Mouse (Mus musculus): ENCODE data around the gene Kcnmb4.

Kcnmb4 gene

DNA sequence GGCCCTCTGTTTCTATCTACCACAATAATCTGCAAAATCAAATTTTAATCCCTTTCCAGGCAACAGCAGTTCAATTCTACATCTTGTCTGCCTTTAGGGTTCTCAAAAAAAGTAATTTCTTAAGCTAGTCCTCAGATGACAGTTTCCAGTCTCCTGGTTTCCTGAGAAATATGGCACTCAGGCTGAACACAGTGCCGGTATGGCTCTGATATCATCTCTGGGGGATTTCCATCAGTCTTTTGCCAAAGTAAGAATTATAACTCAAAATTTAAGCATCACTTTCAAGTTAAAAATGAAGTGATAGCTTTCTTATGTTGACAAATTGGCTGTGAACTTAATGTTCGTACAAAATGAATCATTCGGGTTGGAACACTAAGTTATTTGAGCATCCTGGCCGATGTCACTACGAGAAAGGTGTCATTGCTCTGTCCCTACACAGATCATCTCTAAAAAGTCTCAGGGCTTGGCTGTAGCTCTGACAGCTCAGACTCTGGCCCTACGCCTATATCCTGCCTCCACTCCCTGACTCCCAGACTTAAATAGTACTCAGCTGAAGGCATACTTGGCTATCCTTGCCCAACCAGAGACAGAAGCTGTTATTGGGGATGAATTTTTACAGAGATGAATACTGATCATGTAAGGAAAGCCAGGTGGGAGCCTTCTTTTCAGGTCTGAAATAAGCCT, 70.8 kb downstream of the Kcnmb4 start:
- no peak for DNase-seq (ENCODE audit: low spot score in 2 of 2)

DNA sequence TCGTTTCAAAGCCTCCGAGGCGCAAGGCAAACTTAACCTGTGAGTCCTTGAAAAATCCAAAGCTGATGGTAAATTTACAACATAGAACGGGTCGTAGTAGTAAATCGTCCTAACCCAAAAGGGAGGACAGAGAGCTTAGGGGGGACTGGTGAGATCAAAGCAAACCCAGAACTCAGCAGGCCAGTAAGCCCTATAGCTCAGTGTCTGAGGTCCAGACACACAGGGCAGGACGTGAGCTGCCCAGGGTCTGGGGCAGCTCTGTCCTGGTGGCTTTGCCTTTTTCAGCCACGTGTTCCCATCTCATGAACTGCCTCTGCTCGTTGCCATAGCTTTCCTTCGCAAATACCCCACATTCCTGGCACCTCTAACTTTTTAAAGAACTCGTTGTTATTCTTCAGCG, 75.7 kb downstream of the Kcnmb4 start:
- no peak for DNase-seq (ENCODE audit: low spot score in 2 of 2)

- DNase-seq (ENCODE audit: low spot score in 2 of 2), result peak in 1 of 2 experiments; percentile 1
These were observed 76.1 kb downstream of the Kcnmb4 start for GRCm38 (mm10) chr10:116397573-116397972.

- no peak for DNase-seq (ENCODE audit: low spot score in 2 of 2)
These were observed 76.7 kb downstream of the Kcnmb4 start for GRCm38 (mm10) chr10:116396966-116397365.

DNA sequence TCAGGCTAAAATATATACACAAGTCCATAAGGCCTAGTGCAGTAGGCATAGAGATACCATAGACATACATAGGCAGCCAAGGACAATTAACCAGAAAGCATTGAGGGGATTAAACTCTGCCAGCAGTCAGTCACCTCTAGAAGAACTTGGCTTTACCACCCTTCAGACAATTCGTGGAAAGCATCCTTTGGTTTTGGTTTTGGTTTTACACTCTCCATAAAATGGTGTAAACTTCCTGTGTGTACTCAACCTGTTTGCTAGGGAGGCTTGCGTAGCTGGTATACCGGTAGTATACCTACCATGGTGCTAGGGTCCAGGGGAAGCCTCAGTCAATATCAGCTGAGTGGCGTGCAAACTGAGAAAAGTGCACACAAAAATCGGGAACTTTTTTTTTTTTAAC, 77.4 kb downstream of the Kcnmb4 start:
- DNase-seq (ENCODE audit: low spot score in 2 of 2), result no peak

DNA sequence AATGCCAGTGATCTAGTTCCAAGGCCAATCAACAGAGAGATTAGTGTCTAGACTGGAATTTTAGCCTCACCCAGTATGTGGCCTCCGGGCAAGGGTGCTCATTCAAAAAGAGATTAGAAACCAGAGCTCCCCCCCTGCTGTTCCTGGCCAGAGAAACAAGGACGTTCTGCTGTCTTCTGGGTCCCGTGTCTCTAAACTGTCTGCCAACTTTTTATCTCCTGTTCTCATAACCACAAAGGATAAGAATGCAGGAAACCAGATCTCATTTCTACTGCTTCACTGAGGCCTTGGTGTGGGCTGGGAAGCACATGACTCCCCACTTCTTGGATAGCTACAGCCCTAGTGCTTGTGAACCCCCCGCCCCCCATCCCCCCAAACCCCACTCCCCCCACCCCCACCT, 79.1 kb downstream of the Kcnmb4 start:
- no peak for DNase-seq (ENCODE audit: low spot score in 2 of 2)

DNA sequence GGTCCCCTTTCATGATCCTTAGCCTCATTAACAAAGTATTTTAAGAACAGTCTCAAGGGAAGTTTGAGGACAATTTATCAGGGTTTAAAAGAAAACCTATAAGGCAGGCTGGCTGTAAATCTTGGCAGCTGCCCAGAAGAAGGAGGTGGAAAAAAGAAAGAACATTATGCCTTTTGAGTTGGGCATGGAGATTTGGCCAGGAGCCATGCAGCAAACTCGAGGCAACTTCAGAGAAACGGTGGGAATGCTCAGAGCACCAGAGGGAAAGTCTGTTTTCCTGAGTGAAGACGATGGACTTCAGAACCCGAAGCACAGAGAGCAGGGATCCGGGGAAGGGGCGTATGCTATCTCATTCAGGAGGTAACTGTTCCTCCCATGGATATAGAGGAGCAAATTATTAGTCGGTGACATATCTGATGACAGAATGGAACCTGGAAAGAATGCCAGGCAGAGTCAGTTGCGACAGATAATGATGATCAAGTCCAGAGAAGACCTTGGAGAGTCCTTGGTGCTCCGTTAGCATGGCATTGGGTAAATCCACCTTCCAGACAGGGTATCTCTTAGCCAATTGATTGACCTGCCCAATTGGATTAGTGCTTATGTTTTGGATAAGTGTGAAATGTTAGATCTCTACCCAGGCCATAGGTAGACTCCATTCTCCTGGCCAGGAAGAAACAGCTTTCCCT, 79.7 kb downstream of the Kcnmb4 start:
- no peak for DNase-seq (ENCODE audit: low spot score in 2 of 2)

DNA sequence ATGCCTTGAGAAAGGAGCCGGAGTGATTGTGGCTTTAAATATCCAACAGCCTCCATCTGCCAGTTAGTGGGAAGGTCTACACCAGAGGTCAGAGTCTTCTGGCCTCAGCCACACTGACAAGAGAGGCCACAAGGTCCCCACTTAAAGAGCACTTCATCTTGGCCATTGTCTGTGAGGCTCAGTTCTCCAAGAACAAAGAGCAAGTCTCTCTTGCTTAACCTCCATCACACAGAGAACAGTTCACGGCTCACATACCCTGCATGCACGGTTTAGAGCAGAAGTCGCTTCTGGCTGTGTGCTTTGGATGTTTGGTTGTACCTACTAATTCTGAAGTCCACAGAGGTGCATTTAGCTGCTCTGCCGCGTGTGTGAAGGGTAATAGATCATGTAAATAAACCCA, 84.8 kb downstream of the Kcnmb4 start:
- DNase-seq (ENCODE audit: low spot score in 2 of 2), result no peak

DNA sequence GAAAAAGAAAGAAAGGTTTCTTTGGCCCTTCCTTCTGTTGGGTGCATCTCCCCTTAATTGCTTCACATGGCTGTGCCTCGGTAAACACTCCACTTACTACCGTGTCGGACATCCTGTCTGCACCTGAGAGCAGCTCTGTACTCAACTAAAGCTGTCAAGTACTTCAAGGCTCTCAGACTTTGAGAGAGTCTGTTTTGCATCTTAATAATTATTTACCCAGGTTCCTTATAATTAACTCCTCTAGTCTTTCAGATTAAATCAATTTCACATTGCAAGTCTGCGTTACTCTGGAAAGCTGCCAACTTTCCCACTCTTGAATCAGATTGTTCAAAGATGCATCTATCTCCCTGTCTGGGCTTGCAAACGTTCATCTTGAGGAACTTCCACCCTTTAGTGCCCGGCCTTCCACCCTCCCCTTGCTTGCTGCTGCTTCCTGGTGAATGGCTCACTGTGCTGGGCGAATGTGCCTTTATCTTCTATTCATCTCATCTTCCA, 87.2 kb downstream of the Kcnmb4 start:
- DNase-seq (ENCODE audit: low spot score in 2 of 2), result no peak

GRCm38 (mm10) chr10:116384401-116384800, 89.3 kb downstream of the Kcnmb4 start:
- no peak for DNase-seq (ENCODE audit: low spot score in 2 of 2)

GRCm38 (mm10) chr10:116382826-116383685, 90.6 kb downstream of the Kcnmb4 start:
- no peak for DNase-seq (ENCODE audit: low spot score in 2 of 2)

DNA sequence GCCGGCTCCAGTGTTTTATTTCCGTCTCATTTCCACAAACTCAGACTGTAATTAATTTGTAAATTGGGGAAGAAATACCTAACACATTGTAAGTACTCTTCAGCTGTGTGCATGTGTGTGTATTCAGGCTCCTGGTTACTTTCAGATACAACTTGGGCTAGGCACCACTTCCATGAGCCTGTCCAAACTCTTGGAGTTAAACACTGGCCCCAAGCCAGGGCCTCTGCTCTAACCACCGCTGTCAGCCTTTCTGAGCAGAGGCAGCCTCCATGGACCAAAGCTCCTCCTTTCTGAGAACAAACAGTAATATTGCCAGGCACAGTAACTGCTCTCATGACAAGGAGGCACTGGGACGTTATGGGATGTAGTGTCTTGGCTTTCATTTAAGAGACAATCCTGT, 96.8 kb downstream of the Kcnmb4 start:
- DNase-seq (ENCODE audit: low spot score in 2 of 2), result no peak

DNA sequence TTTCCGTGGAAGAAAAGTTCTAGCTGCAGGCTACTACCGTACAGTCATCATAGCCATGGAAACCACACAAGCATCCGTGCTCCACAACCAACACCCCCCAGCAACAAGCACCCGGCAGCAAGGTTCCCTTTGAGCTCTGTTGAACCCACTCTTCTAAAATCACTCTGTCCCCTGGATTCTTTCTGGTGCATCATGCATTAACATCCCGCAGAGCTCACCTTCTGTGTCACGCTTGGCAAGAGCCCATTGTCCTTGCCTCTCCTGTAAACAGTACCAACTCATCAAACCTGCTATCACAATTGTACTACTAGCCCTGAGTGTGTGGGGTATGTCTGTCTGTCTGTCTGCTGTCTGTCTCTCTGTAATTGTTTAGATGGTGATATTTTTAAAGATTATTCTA, 99.6 kb downstream of the Kcnmb4 start:
- DNase-seq (ENCODE audit: low spot score in 2 of 2), result no peak

- no peak for DNase-seq (ENCODE audit: low spot score in 2 of 2)
These were observed 102.5 kb downstream of the Kcnmb4 start for GRCm38 (mm10) chr10:116370991-116371725.

Measured in natural killer cell, adult 2 months (primary cell).